Mouse (Mus musculus): ENCODE data around the gene Plcb3. TPM values are rescaled to one million over a fixed set of nuclear protein-coding genes. Genes with fewer than 3 reads are reported as not detected.

The Plcb3 gene
- total RNA-seq, 2 experiments from 2014 or later: 11.1 to 12.1 TPM

DNA sequence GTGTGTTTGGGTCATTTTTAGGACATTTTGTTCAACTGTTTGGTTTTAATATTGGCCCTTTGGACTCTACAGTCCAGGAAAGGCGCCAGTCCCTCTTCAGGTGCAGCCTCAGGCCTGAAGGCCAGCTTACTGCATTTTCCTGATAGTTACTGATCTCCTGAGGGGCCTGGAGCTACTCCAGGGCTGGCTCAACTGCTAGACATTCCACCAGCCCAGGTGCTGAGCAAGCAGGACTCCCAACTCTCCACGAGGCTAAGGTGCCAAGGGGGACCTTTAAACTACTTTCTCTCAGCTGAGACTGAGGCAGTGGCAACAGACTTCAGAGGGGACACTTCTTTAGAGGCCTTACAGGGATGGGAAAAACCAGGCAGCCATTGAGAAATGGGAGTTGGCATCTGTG, 71.4 kb downstream of the Plcb3 start:
- Histone ChIP-seq H3K27ac (no peak overlapping the region), H3K4me3 (no peak overlapping the region)
- intact Hi-C loops (cut with DNase I): loop anchor here (5.0 kb wide), 2 partner anchors 48 to 408 kb away; partner anchors contain the start of gene Ccdc88b
- no peak for DNase-seq (ENCODE audit: extremely low spot score in 1 of 2, low spot score in 2 of 2)
- TF ChIP-seq CTCF (IDR thresholded peaks at IDR 0.05): no peak

DNA sequence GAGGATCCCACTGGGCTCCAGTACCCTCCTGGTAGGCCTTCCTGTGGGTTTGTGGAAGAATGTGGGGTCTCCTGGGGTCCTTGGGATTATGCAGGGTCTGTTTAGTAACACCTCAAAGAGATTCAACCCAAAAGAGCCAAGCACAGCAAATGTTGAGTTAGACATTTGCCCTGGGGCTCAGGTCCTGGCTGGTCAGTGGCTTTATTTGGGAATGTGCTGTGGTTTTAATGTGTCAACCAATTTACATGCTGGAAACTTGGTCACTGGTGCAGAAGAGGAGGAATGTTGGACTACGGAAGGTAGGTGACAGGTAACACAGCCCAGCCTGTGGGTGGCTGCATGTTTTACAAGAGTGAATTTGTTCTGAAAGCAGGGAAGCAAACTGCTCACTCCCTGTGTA, 73.2 kb downstream of the Plcb3 start:
- H3K4me3 ChIP-seq: no peak overlapping the region
- no peak for TF ChIP-seq CTCF (IDR thresholded peaks at IDR 0.05)

More for the DNA sequence above, 73.2 kb downstream of the Plcb3 start:
- H3K27ac ChIP-seq: no peak overlapping the region
- no peak for DNase-seq (ENCODE audit: extremely low spot score in 1 of 2, low spot score in 2 of 2)
- intact Hi-C loops (cut with DNase I): no loop called here

Small RNAs within 50 kb of the gene (microRNA-seq; reads per million reads assigned to microRNA genes)
- 6.3 to 7.6 reads per million in 2 experiments for gene Mir6990

Other genes starting within 250 kb of the Plcb3 start
- gene Rps6ka4, start 135.8 kb downstream of the Plcb3 start, total RNA-seq (2021): 10 to 100 TPM; 34.6 to 37.3 TPM
- gene Ccdc88b, start 118.3 kb downstream of the Plcb3 start, total RNA-seq (2021): 1 to 10 TPM; 2.5 to 3.5 TPM
- gene Trmt112, start 66.8 kb downstream of the Plcb3 start, total RNA-seq (2021): 10 to 100 TPM; 40.0 to 43.4 TPM
- 100 to 1,000 TPM; 315 to 354 TPM for gene Prdx5, start 66.4 kb downstream of the Plcb3 start, total RNA-seq (2021)
- gene Esrra, start 54.7 kb downstream of the Plcb3 start, total RNA-seq (2021): 10 to 100 TPM; 66.8 to 69.2 TPM
- gene Catsperz, start 51.1 kb downstream of the Plcb3 start, total RNA-seq (2021): 10 to 100 TPM; 23.1 TPM
- gene Kcnk4, start 42.0 kb downstream of the Plcb3 start, total RNA-seq (2021): 10 to 100 TPM; 39.1 to 39.2 TPM
- gene Bad, start 34.6 kb downstream of the Plcb3 start, total RNA-seq (2021): 10 to 100 TPM; 34.8 to 36.2 TPM
- gene Gpr137, start 34.0 kb downstream of the Plcb3 start, total RNA-seq (2021): 100 to 1,000 TPM in 1 of 2 experiments, 10 to 100 TPM in 1; 97.3 to 104 TPM
- gene Ppp1r14b, start 1.5 kb downstream of the Plcb3 start, total RNA-seq (2021): 10 to 100 TPM; 62.4 to 65.6 TPM
- 100 to 1,000 TPM; 106 to 108 TPM for gene Fkbp2, start 4.0 kb upstream of the Plcb3 start, total RNA-seq (2021)
- 100 to 1,000 TPM in 1 of 2 experiments, 10 to 100 TPM in 1; 89.4 to 101 TPM for gene Vegfb, start 11.2 kb upstream of the Plcb3 start, total RNA-seq (2021)
- gene Dnajc4, start 16.1 kb upstream of the Plcb3 start, total RNA-seq (2021): 10 to 100 TPM; 28.2 to 28.9 TPM
- gene Nudt22, start 19.6 kb upstream of the Plcb3 start, total RNA-seq (2021): 10 to 100 TPM; 15.8 to 16.8 TPM
- gene Trpt1, start 19.7 kb upstream of the Plcb3 start, total RNA-seq (2021): 10 to 100 TPM; 18.8 to 19.6 TPM
- gene Fermt3, start 43.0 kb upstream of the Plcb3 start, total RNA-seq (2021): 1 to 10 TPM; 3.6 to 4.8 TPM
- 100 to 1,000 TPM; 198 to 205 TPM for gene Stip1, start 63.5 kb upstream of the Plcb3 start, total RNA-seq (2021)
- 10 to 100 TPM; 13.3 to 15.7 TPM for gene Macrod1, start 80.3 kb upstream of the Plcb3 start, total RNA-seq (2021)
- 10 to 100 TPM; 41.4 to 43.0 TPM for gene Flrt1, start 129.3 kb upstream of the Plcb3 start, total RNA-seq (2021)
- 100 to 1,000 TPM; 257 to 267 TPM for gene Otub1, start 229.8 kb upstream of the Plcb3 start, total RNA-seq (2021)
- gene Cox8a, start 241.1 kb upstream of the Plcb3 start, total RNA-seq (2021): 100 to 1,000 TPM; 934 to 941 TPM